Mouse (Mus musculus) adrenal gland, adult 2 months (tissue): ENCODE measurements around the gene Cdca5. TPM values are rescaled to one million over a fixed set of nuclear protein-coding genes. Genes with fewer than 3 reads are reported as not detected.
A peak's percentile ranks its signal among the peaks of the same experiment; 100 is the strongest.
"Not testable (repeated sequence)": the region's sequence is repeated elsewhere in the genome, so short reads cannot be mapped to it uniquely, and the experiment has no call there.

Source experiments
- DNase-seq: peaks from one replicate; pipeline ENCODE4 v3.0.0; 2021
- polyA plus RNA-seq: library from polyadenylated mRNA; depleted of rRNA; stranded (reverse); fragments of >200 nt; gene quantifications from 2 replicates; pipeline ENCODE4 v1.2.3, GENCODE M21; 2012
- total RNA-seq, 2 experiments: library from RNA; stranded (reverse); gene quantifications; 2 replicates each; pipeline ENCODE4 v1.2.3; 2021

Cdca5 gene
- total and polyA plus RNA-seq, 3 experiments = 0.73 to 0.98 (median 0.80) TPM

GRCm38 (mm10) chr19:6104476-6104875, 19.7 kb downstream of the Cdca5 start:
- no peak for DNase-seq

GRCm38 (mm10) chr19:6105586-6105985, 20.8 kb downstream of the Cdca5 start, which contains the start of gene Naaladl1:
Gene Naaladl1, plus strand, starts transcription at chr19:6105782.
- DNase-seq = no peak

DNA sequence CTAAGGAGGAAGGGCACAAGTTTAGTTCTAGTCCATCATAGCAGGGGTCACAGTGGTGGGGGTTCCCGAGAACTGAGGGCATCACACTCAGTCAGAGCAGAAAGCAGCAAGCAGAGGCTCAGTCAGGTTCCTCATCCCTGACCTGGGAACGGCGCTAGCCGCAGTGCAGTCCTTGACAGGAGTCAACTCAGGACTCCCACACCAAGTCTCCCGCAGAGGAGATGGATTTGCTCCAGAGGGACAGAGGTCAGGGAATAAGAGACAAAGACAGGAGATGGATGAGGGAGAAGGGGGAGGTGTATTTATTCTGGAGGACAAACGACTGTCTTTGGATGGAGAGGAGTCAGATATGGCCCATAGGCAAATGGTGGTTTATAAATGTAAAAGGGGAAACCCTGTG, 28.3 kb downstream of the Cdca5 start:
- DNase-seq = no peak

- DNase-seq = peak; percentile 45
Measured at GRCm38 (mm10) chr19:6116113-6116850, 31.5 kb downstream of the Cdca5 start.

DNA sequence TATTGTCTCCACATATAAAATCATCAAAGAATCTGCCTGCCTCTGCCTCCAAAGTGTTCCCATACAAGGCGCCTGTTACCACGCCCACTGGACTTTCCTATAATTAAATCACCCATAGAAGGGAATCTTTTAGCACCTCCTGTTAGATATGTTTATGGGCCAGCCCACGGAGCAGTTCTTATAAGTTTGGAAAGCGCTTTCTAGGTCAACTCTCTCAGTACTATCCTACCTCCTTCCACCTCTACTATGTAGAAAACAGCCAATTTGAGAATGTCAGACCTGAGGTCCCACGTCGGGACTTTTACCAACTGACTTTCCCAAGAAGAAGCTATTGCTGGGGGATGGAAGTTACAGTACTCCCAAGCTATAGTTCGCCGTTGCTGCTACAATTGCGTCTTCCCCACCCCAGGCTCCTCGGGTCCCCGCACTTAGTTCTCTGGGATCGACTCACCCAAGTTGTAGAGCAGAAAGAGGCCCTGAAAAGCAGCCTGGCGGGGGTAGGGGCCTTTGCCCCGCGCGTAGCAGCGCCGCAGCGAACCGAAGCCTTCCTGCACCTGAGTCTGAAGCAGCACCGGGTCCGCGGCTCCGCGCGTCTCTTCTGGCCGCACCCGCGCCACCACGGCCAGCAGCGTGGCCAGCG, 32.7 kb downstream of the Cdca5 start:
- no peak for DNase-seq

DNA sequence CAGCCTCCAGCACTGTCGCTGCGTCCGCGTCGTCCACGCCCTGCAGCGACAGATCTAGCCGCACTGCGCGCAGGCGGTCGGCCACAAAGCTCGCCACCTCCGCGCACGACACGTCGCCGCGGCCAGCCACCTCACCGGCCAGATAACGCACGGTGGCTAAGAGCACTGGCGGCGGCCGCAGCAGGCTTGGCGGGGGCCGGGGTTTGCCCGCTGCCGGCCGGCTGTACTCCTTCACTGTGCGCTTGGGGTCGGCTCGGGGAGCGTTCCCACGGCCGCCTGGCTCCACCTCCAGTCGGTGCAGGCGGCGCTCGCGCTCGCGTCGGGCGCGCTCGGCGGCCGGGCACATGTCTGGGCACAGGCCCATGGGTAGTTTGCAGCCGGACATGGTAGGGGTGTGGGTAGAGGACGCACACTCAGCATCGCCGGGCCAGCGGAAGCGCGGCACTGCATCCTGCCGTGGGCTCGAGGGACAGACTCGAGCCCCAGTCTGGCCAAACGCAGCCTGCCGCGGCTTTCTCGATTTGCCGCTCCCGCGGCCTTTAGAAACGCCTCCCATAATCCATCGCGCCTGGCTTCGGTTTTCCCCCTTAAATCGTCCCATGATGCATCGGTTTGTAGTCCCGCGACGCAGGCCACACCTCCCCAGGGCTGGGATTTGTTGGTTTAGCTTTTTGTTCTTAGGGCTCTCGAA, 33.3 kb downstream of the Cdca5 start, which contains the start of gene Sac3d1:
Gene Sac3d1 (minus strand): TSS at position 665 of the 691 bp plus-strand sequence.
- peak; percentile 94 for DNase-seq

- DNase-seq = no peak
Measured at GRCm38 (mm10) chr19:6118677-6119185, 33.9 kb downstream of the Cdca5 start.

- no peak for DNase-seq
Measured at GRCm38 (mm10) chr19:6121761-6122160, 37.0 kb downstream of the Cdca5 start.

GRCm38 (mm10) chr19:6123330-6123729, 38.5 kb downstream of the Cdca5 start:
- no peak for DNase-seq

DNA sequence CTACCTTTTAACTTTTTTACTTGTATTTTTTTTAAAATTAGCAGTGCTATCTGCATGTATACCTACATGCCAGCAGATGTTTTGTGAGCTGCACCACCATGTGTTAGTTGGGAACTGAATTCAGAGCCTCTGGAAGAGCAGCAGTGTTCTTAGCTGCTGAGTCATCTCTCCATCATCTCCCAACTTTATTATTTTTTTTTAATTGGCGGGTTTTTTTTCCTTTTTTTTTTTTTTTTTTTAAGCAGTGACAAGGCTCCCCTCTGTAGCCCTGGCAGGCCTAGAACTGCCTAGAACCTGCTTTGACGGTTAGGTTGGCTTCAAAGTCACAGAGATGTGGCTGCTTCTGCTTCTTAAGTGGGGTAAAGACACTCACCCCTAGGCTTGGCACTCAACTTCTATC, 40.1 kb downstream of the Cdca5 start:
- DNase-seq = no peak

DNA sequence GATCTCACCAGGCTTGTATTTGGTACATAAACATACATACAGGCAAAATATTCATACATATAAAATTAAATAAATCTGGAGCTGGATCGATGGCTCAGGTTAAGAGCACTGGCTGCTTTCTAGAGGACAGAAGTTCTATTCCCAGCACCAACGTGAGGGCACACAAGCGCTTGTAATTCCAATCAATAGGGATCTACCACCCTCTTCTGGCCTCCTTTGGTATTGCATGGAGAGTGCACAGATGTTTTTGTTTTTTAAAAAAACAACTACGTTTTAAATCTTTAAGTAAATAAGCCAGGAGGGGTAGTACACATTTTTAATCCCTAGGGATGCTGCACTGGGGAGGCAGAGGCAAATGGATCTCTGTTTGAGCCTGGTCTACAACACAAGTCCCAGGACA, 41.5 kb downstream of the Cdca5 start:
- no peak for DNase-seq

- DNase-seq = no peak
Measured at GRCm38 (mm10) chr19:6126789-6127580, 42.2 kb downstream of the Cdca5 start.

DNA sequence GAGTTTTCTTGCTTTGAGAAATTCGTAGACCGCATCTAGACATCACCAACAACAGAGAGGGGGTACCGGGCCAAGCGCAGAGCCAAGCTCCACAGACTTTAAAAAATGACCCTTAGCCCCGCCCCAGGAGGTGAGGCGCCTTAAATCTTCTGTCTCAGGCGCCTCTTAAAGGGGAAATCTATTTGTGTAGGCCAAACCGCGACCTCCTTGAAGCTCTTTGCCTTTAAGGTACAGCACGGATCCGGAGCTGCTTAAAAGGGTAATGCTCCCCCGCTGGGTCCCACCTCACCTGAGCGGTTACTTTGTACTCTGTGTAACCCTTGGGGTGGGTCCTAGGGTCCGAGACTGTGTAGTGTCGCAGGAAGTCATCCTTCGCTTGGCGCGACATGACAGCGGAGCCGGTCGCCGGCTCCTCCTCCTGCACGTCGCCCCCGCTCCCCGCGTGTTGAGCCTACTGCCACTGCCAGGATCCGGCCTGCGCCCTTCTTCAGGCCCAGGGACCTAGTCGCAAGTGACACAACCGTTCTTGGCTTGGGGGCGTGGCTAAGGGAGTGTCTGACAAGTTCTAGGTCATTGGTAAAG, 43.1 kb downstream of the Cdca5 start, which contains the start of gene Snx15:
Gene Snx15 (minus strand): TSS at position 545 of the 582 bp plus-strand sequence.
- peak; percentile 97 for DNase-seq

DNA sequence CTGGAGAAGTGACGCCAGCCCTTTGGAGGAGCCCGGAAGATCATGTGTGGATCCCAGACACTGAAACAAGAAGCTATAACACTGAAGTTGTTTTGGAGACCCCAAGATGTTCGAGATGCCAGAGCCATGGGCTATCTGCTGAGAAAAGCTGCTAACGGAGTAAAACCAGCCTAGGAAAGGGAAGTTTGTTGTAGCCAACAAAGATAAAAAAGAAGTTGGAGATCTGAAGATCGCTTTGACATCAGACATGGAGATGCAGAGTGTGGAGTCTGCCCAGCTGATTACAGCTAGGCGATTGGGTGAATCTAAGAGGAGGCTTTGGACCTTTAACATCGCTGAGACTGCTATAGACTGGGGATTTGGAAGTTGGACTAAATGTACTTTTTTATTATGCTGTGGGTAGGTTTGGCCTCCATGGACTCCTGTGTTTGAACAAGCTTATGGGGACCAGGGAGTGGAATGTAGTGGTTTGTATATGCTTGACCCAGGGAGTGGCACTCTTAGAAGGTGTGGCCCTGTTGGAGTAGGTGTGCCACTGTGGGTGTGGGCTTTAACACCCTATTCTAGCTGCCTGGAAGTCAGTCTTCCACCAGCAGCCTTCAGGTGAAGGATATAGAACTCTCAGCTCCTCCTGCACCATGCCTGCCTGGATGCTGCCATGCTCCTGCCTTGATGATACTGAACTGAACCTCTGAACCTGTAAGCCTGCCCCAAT, 45.8 kb downstream of the Cdca5 start:
- DNase-seq = not testable (repeated sequence)

DNA sequence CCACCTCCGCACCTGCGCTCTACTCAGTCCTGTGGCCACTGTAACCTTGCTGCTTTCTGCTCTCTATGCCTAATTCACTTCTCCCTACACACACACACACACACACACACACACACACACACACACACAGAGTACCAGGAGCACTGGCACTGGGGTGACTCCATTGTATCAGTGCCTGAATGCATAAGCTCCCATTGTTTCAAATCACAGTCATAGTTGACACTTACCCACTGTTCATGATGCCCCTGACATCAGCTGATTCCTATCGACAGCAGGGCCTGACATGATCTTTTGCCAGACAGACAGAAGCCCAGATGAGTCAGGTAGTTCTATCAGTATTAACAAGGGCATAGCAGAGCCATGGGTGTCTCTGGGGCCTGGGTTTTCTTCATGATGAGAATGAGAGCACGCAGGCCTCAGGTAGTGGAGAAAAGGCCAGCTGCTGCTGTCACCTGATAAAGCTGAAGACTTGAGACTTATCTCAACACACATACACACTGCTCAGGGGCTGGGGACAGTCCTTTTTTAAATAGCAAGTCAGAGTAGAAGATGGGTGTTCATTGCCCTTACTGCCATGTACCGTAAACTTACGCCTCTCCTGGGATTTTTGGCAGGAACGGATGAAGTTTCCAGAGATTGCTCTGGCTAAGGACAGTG, 47.5 kb downstream of the Cdca5 start:
- DNase-seq = no peak

DNA sequence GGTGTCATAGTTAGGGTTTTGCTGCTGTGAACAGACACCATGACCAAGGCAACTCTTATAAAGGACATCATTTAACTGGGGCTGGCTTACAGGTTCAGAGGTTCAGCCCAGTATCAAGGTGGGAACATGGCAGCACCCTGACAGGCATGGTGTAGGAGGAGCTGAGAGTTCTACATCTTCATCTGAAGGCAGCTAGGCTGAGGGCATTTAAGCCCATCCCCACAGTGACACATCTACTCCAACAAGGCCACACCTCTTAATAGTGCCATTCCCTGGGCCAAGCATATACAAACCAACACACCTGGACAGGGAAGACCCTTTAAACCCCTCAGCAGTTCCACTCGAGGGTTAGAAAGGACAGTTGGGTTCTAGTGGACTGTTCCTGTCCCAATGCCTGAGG, 48.4 kb downstream of the Cdca5 start:
- not testable (repeated sequence) for DNase-seq

- DNase-seq = no peak
Measured at GRCm38 (mm10) chr19:6136397-6136796, 51.6 kb downstream of the Cdca5 start.

GRCm38 (mm10) chr19:6139701-6140100, 54.9 kb downstream of the Cdca5 start:
- no peak for DNase-seq

GRCm38 (mm10) chr19:6140374-6140677, 55.5 kb downstream of the Cdca5 start:
- no peak for DNase-seq

- peak; percentile 94 for DNase-seq
Measured at GRCm38 (mm10) chr19:6140678-6141393, 56.1 kb downstream of the Cdca5 start, which contains the start of gene Batf2. Gene Batf2, plus strand, starts transcription at chr19:6140983.
